Mouse (Mus musculus) gastrocnemius, adult 2 months (tissue): ENCODE data around the gene Galnt9. TPM values are rescaled to one million over a fixed set of nuclear protein-coding genes. Genes with fewer than 3 reads are reported as not detected.
A peak's percentile ranks its signal among the peaks of the same experiment; 100 is the strongest.

Experiments
- DNase-seq: peaks from one replicate; pipeline ENCODE4 v3.0.0; 2022
- H3K27ac ChIP-seq: fragments of 200-600 bp; 2 replicates; pipeline ENCODE4 v1.8.1; 2022; ENCODE audit warnings: mild to moderate bottlenecking
- H3K4me3 ChIP-seq: fragments of 200-600 bp; 2 replicates; pipeline ENCODE4 v1.8.1; 2022; ENCODE audit warnings: mild to moderate bottlenecking, moderate library complexity
- CTCF ChIP-seq: fragments of 200-600 bp; IDR thresholded peaks from 2 replicates; pipeline ENCODE4 v1.8.1; 2022; ENCODE audit warnings: antibody characterized with exemption, mild to moderate bottlenecking, moderate library complexity
- intact Hi-C: fragments of 180-260 bp; cut with DNase I; formaldehyde crosslinking; loops from one replicate; pipeline ENCODE4 v1.15.1; 2025
- long read RNA-seq, 2 experiments: library from polyadenylated mRNA; stranded (forward); transcript quantifications; one replicate each; pipeline ENCODE4 v2.0.0; 2021
- total RNA-seq, 2 experiments: library from RNA; stranded (reverse); gene quantifications; 2 replicates each; pipeline ENCODE4 v1.2.3; 2021

Gene Galnt9
- not detected for total RNA-seq
- long read RNA-seq, experiment 1, result 0 reads
- long read RNA-seq, experiment 2, result 0 reads

GRCm38 (mm10) chr5:110543951-110544690, at the start of gene Galnt9:
Galnt9 (plus strand) TSS chr5:110544355.
- Histone ChIP-seq H3K27ac (no peak within 1 kb of the TSS), H3K4me3 (peak within 1 kb of the TSS; percentile 26)
- peak; percentile 76 for DNase-seq
- no peak for TF ChIP-seq CTCF
- intact Hi-C loops, result no loop called here

- DNase-seq, result no peak
- no peak overlapping the region; the same call in 1 of the 2 replicates for H3K27ac ChIP-seq
- intact Hi-C loops, result no loop called here
- no peak for TF ChIP-seq CTCF
- H3K4me3 ChIP-seq, result no peak overlapping the region
Observed at GRCm38 (mm10) chr5:110494396-110494795, 49.8 kb upstream of the Galnt9 start.

- Histone ChIP-seq H3K27ac (no peak overlapping the region), H3K4me3 (no peak overlapping the region)
- intact Hi-C loops, result loop anchor here (1.0 kb wide), 1 partner anchor 140 kb away; no protein-coding TSS in a partner anchor
- DNase-seq, result no peak
- TF ChIP-seq CTCF, result no peak
Observed at GRCm38 (mm10) chr5:110495051-110495450, 49.1 kb upstream of the Galnt9 start.

GRCm38 (mm10) chr5:110497556-110497955, 46.6 kb upstream of the Galnt9 start:
- intact Hi-C loops, result no loop called here
- no peak overlapping the region for H3K27ac ChIP-seq
- no peak for TF ChIP-seq CTCF
- DNase-seq, result peak; percentile 55
- no peak overlapping the region for H3K4me3 ChIP-seq

- DNase-seq, result no peak
- Histone ChIP-seq H3K4me3 (no peak overlapping the region), H3K27ac (no peak overlapping the region)
- TF ChIP-seq CTCF, result no peak
- intact Hi-C loops, result no loop called here
Observed at GRCm38 (mm10) chr5:110498071-110498470, 46.1 kb upstream of the Galnt9 start.

GRCm38 (mm10) chr5:110500233-110500632, 43.9 kb upstream of the Galnt9 start:
- no peak for TF ChIP-seq CTCF
- no peak overlapping the region for H3K27ac ChIP-seq
- DNase-seq, result no peak
- intact Hi-C loops, result no loop called here
- no peak overlapping the region for H3K4me3 ChIP-seq

GRCm38 (mm10) chr5:110503361-110503760, 40.8 kb upstream of the Galnt9 start:
- no peak for TF ChIP-seq CTCF
- no peak overlapping the region for H3K4me3 ChIP-seq
- H3K27ac ChIP-seq, result no peak overlapping the region
- DNase-seq, result no peak
- intact Hi-C loops, result no loop called here

GRCm38 (mm10) chr5:110505611-110506294, 38.4 kb upstream of the Galnt9 start:
- DNase-seq, result no peak
- TF ChIP-seq CTCF, result no peak
- Histone ChIP-seq H3K4me3 (no peak overlapping the region), H3K27ac (no peak overlapping the region)
- intact Hi-C loops, result no loop called here

GRCm38 (mm10) chr5:110506295-110506616, 37.9 kb upstream of the Galnt9 start:
- intact Hi-C loops, result no loop called here
- TF ChIP-seq CTCF, result no peak
- no peak overlapping the region for H3K27ac ChIP-seq

GRCm38 (mm10) chr5:110506856-110507255, 37.3 kb upstream of the Galnt9 start:
- intact Hi-C loops, result no loop called here
- Histone ChIP-seq H3K27ac (no peak overlapping the region), H3K4me3 (no peak overlapping the region)
- no peak for DNase-seq
- no peak for TF ChIP-seq CTCF

More at GRCm38 (mm10) chr5:110506295-110506616, 37.9 kb upstream of the Galnt9 start:
- H3K4me3 ChIP-seq, result no peak overlapping the region
- no peak for DNase-seq

GRCm38 (mm10) chr5:110507943-110508342, 36.2 kb upstream of the Galnt9 start:
- intact Hi-C loops, result no loop called here
- TF ChIP-seq CTCF, result no peak
- Histone ChIP-seq H3K4me3 (no peak overlapping the region), H3K27ac (no peak overlapping the region)
- no peak for DNase-seq

- no peak for DNase-seq
- TF ChIP-seq CTCF, result no peak
- H3K4me3 ChIP-seq, result no peak overlapping the region
- H3K27ac ChIP-seq, result no peak overlapping the region
- intact Hi-C loops, result no loop called here
Observed at GRCm38 (mm10) chr5:110510357-110510756, 33.8 kb upstream of the Galnt9 start.

GRCm38 (mm10) chr5:110513791-110514190, 30.4 kb upstream of the Galnt9 start:
- no peak overlapping the region for H3K27ac ChIP-seq
- intact Hi-C loops, result no loop called here

More at GRCm38 (mm10) chr5:110513791-110514190, 30.4 kb upstream of the Galnt9 start:
- H3K4me3 ChIP-seq, result no peak overlapping the region
- TF ChIP-seq CTCF, result no peak
- DNase-seq, result no peak
